Mouse (Mus musculus) adrenal gland, adult 2 months (tissue): ENCODE results near the gene Hexim1. TPM values are rescaled to one million over a fixed set of nuclear protein-coding genes. Genes with fewer than 3 reads are reported as not detected.

Experiments
- DNase-seq: peaks from one replicate; pipeline ENCODE4 v3.0.0; 2021
- polyA plus RNA-seq: library from polyadenylated mRNA; depleted of rRNA; stranded (reverse); fragments of >200 nt; gene quantifications from 2 replicates; pipeline ENCODE4 v1.2.3, GENCODE M21; 2012
- total RNA-seq, 2 experiments: library from RNA; stranded (reverse); gene quantifications; 2 replicates each; pipeline ENCODE4 v1.2.3; 2021

The Hexim1 gene
- total and polyA plus RNA-seq, 3 experiments: 15.7 to 83.7 (median 70.9) TPM

- DNase-seq: peak; percentile 85
Observed at GRCm38 (mm10) chr11:103116959-103117590, 1.0 kb downstream of the Hexim1 start.

- DNase-seq: peak; percentile 64
Observed at GRCm38 (mm10) chr11:103117591-103118009, 1.6 kb downstream of the Hexim1 start.

GRCm38 (mm10) chr11:103118866-103119265 is 2.8 kb downstream of the Hexim1 start:
- peak; percentile 10 for DNase-seq

GRCm38 (mm10) chr11:103119609-103120008 is 3.6 kb downstream of the Hexim1 start:
- DNase-seq: peak; percentile 30

- peak; percentile 23 for DNase-seq
Observed at GRCm38 (mm10) chr11:103120315-103120714, 4.3 kb downstream of the Hexim1 start.

- DNase-seq: peak; percentile 86
Observed at GRCm38 (mm10) chr11:103131701-103132575, 15.9 kb downstream of the Hexim1 start, which contains the start of gene Hexim2. TSS of gene Hexim2 (plus strand) at chr11:103132429.

GRCm38 (mm10) chr11:103132576-103133455 is 16.8 kb downstream of the Hexim1 start:
- peak; percentile 100 for DNase-seq

- no peak for DNase-seq
Observed at GRCm38 (mm10) chr11:103133456-103134185, 17.6 kb downstream of the Hexim1 start.

- peak; percentile 83 for DNase-seq
Observed at GRCm38 (mm10) chr11:103134221-103134620, 18.2 kb downstream of the Hexim1 start.

- DNase-seq: no peak
Observed at GRCm38 (mm10) chr11:103136039-103136577, 20.1 kb downstream of the Hexim1 start.

- DNase-seq: no peak
Observed at GRCm38 (mm10) chr11:103139951-103140762, 24.1 kb downstream of the Hexim1 start.

- no peak for DNase-seq
Observed at GRCm38 (mm10) chr11:103140763-103141100, 24.7 kb downstream of the Hexim1 start.

- peak; percentile 63 for DNase-seq
Observed at GRCm38 (mm10) chr11:103141101-103141943, 25.3 kb downstream of the Hexim1 start.

GRCm38 (mm10) chr11:103141944-103142255 is 25.9 kb downstream of the Hexim1 start:
- peak; percentile 64 for DNase-seq

- DNase-seq: peak; percentile 82
Observed at GRCm38 (mm10) chr11:103142441-103143182, 26.6 kb downstream of the Hexim1 start.

- DNase-seq: peak; percentile 65
Observed at GRCm38 (mm10) chr11:103144309-103145285, 28.6 kb downstream of the Hexim1 start.

GRCm38 (mm10) chr11:103146386-103146785 is 30.4 kb downstream of the Hexim1 start:
- DNase-seq: no peak
